Mouse (Mus musculus): ENCODE measurements at regions not wholly inside any gene's neighbourhood (a gene's known extent, or its start where the extent isn't known, plus 50 kb on each side); places are given as distances from the start of the nearest gene placed in this dataset.

GRCm38 (mm10) chr7:69217871-69218270 lies 468.8 kb upstream of the Arrdc4 start:
- TF ChIP-seq CTCF (conservative IDR thresholded peaks at IDR 0.05; ENCODE audit: low read length) (no peak), NANOG (IDR thresholded peaks at IDR 0.05; ENCODE audit: borderline replicate concordance, low read length) (no peak), POU5F1 (IDR thresholded peaks at IDR 0.05; ENCODE audit: borderline replicate concordance, low read length) (no peak)
